Mouse (Mus musculus) megakaryocyte, embryonic 14.5 days (primary cell): Measurements from ENCODE around the gene Kdm6b.

Experiments used
- FLI1 ChIP-seq: IDR thresholded peaks from 2 replicates; pipeline ENCODE4 v1.6.1; 2012; ENCODE audit warnings: low read length, inconsistent platforms, mixed read lengths
- GATA1 ChIP-seq: IDR thresholded peaks from 3 replicates; pipeline ENCODE4 v1.6.1; 2012; ENCODE audit warnings: mixed read lengths, low read length, inconsistent platforms, borderline replicate concordance

GRCm38 (mm10) chr11:69420554-69421000, 7.1 kb upstream of the Kdm6b start:
- TF ChIP-seq FLI1 (no peak), GATA1 (no peak)
